Mouse (Mus musculus) heart, postnatal 0 days (tissue): ENCODE results near the gene Tyk2.

Experiments used
- CTCF ChIP-seq: IDR thresholded peaks from 2 replicates; pipeline ENCODE4 v1.5.1; 2016; ENCODE audit warnings: antibody characterized with exemption, control low read depth, low read depth
- EP300 ChIP-seq: IDR thresholded peaks from 2 replicates; pipeline ENCODE4 v1.6.1; 2016; ENCODE audit warnings: antibody characterized with exemption, low read depth

DNA sequence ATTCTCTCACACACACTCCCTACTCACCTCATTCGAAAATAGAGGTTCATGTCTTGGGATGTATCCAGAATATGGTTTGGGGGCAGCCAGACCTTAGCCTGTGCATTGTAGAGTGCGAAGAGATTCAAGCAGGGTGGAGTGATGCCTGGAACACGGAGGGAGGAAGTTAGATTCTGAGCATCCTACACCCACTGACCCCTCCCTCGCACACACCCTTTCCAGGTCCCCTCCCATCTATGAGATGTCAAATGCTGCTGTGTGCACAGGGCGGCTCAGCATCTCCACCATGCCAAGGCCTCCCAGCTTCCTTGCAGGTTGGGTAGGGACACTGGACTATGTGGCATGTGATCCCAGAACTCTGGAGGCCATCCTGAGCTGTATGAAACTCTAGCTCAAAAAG is 6.2 kb downstream of the Tyk2 start:
- TF ChIP-seq CTCF = no peak
- TF ChIP-seq EP300 = no peak
